14 mouse cellular contexts compared by ENCODE assay signal in genomic region chr1:86437219-86438013, GRCm38 (mm10). TPM values are rescaled to one million over a fixed set of nuclear protein-coding genes. Genes with fewer than 3 reads are reported as not detected.
DNase-seq lines count a peak whose midpoint lies in the region; ATAC-seq and TF ChIP-seq lines count a peak whose summit lies in the region.
"Had no signal": no experiment of that assay in that cellular context is flagged by ENCODE, and none has a peak within 500 bp of the region (broad histone marks: within the 10 kb centered on the region; RNA-seq: fewer than 3 reads in every experiment).

No protein-coding gene starts in this region.

- H3K9me3 ChIP-seq in forebrain, embryonic 10.5 days, result no peaks in the 10 kb centered on the region
- H3K9me3 ChIP-seq in forebrain, embryonic 15.5 days, result no peaks in the 10 kb centered on the region
- no peaks in the 10 kb centered on the region for H3K9me3 ChIP-seq in kidney, postnatal 0 days (replicated peaks; ENCODE audit: low read length)
- no peaks in the 10 kb centered on the region for H3K9me3 ChIP-seq in kidney, embryonic 14.5 days (ENCODE audit: control insufficient read depth, low read length)
- H3K9me3 ChIP-seq in CH12.LX (replicated peaks; ENCODE audit: low read length), result no peaks in the 10 kb centered on the region

- no peak for TF ChIP-seq CTCF in kidney, postnatal 0 days (IDR thresholded peaks at IDR 0.05; ENCODE audit: low read depth)
- no peak for TF ChIP-seq CTCF in CH12.LX (conservative IDR thresholded peaks at IDR 0.05 in 1 of 2, IDR thresholded peaks at IDR 0.05 in 1 of 2; ENCODE audit: low read depth in 2 of 2, low read length in 2 of 2)
- TF ChIP-seq CTCF in thymus, adult 2 months (IDR thresholded peaks at IDR 0.05; ENCODE audit: borderline replicate concordance, control insufficient read depth, extremely low read depth, insufficient read depth, low read length, poor library complexity), result no peak

- dilution Hi-C loops in CH12.LX (cut with MboI; ENCODE audit: extremely low pct_ligation_motif_present, extremely low pct_unique_long_range_greater_than_20kb, low sequenced_read_pairs), result no loop called here

- peak overlapping the region; percentile 93 for H3K27ac ChIP-seq in forebrain, embryonic 10.5 days
- no peak overlapping the region for H3K27ac ChIP-seq in forebrain, embryonic 15.5 days (replicated peaks)
- 0 out of 2 replicates have a peak overlapping the region, but pooled peaks have one; percentile 3 for H3K27ac ChIP-seq in kidney, postnatal 0 days
- no peak overlapping the region for H3K27ac ChIP-seq in kidney, embryonic 14.5 days (ENCODE audit: low read depth, low read length)
- peak overlapping the region; percentile 65 for H3K27ac ChIP-seq in CH12.LX (ENCODE audit: insufficient read depth, low read depth)
- H3K27ac ChIP-seq in thymus, adult 2 months (ENCODE audit: control insufficient read depth, insufficient read depth, low read length), result no peak overlapping the region

- peaks cover 92% of the 10 kb centered on the region for H3K4me1 ChIP-seq in forebrain, embryonic 10.5 days
- H3K4me1 ChIP-seq in forebrain, embryonic 15.5 days, result peaks cover 59% of the 10 kb centered on the region
- peaks cover 16% of the 10 kb centered on the region for H3K4me1 ChIP-seq in kidney, postnatal 0 days (replicated peaks; ENCODE audit: insufficient read depth, low read length)
- H3K4me1 ChIP-seq in kidney, embryonic 14.5 days (ENCODE audit: control insufficient read depth, insufficient read depth, low read length), result peaks cover 27% of the 10 kb centered on the region
- peaks cover 29 to 69% of the 10 kb centered on the region in 2 experiments for H3K4me1 ChIP-seq in CH12.LX (ENCODE audit: control insufficient read depth in 1 of 2, insufficient read depth in 2 of 2)
- peaks cover 30% of the 10 kb centered on the region for H3K4me1 ChIP-seq in thymus, adult 2 months (replicated peaks; ENCODE audit: control insufficient read depth, insufficient read depth, low read length)

- no peak for DNase-seq in forebrain, embryonic 10.5 days (ENCODE audit: extremely low spot score, low spot score)
- no peak for DNase-seq in kidney, postnatal 0 days (ENCODE audit: low spot score)
- DNase-seq in CH12.LX (ENCODE audit: extremely low read depth), result peak; percentile 58
- DNase-seq in lung, postnatal 4 days, result peak; percentile 25 to 41
- DNase-seq in ovary, postnatal 14 days (ENCODE audit: low spot score), result no peak
- no peak for DNase-seq in thymus, adult 2 months
- DNase-seq: cerebellum, adult 2 months; gastrocnemius, postnatal 36 days had no signal

- in situ Hi-C loops in CH12.LX (cut with MboI; ENCODE audit: low pct_ligation_motif_present, low pct_unique_long_range_greater_than_20kb, low sequenced_read_pairs), result loop anchor here (5.0 to 25.0 kb wide), 2 partner anchors 40 to 600 kb away; no protein-coding TSS in a partner anchor

- peak; percentile 37; the same call in 1 of the 2 replicates for TF ChIP-seq POLR2A in CH12.LX (IDR thresholded peaks at IDR 0.05; ENCODE audit: low read depth, low read length)
- no peak for TF ChIP-seq POLR2A in thymus, adult 2 months (IDR thresholded peaks at IDR 0.05; ENCODE audit: control insufficient read depth, extremely low read depth, insufficient read depth, low read length, poor library complexity)

- no peak overlapping the region for H3K4me2 ChIP-seq in forebrain, embryonic 15.5 days (replicated peaks)
- H3K4me2 ChIP-seq in kidney, postnatal 0 days (ENCODE audit: low read length), result no peak overlapping the region
- H3K4me2 ChIP-seq in kidney, embryonic 14.5 days (replicated peaks; ENCODE audit: low read depth, low read length), result no peak overlapping the region
- peak overlapping the region; percentile 37 for H3K4me2 ChIP-seq in CH12.LX (ENCODE audit: insufficient read depth, low read depth, poor library complexity, severe bottlenecking)

- no peaks in the 10 kb centered on the region; the same call in 1 of the 2 replicates for H3K79me2 ChIP-seq in CH12.LX (replicated peaks; ENCODE audit: control insufficient read depth, extremely low read depth, insufficient read depth, poor library complexity, severe bottlenecking)

- no peaks in the 10 kb centered on the region for H3K36me3 ChIP-seq in forebrain, embryonic 10.5 days (replicated peaks)
- H3K36me3 ChIP-seq in forebrain, embryonic 15.5 days, result no peaks in the 10 kb centered on the region
- H3K36me3 ChIP-seq in kidney, postnatal 0 days (ENCODE audit: insufficient read depth, low read length), result no peaks in the 10 kb centered on the region
- H3K36me3 ChIP-seq in kidney, embryonic 14.5 days (ENCODE audit: control insufficient read depth, insufficient read depth, low read length), result no peaks in the 10 kb centered on the region
- no peaks in the 10 kb centered on the region for H3K36me3 ChIP-seq in CH12.LX (replicated peaks in 1 of 2; ENCODE audit: control insufficient read depth in 1 of 2, insufficient read depth in 1 of 2, low read length in 1 of 2)
- H3K36me3 ChIP-seq in thymus, adult 2 months (ENCODE audit: control insufficient read depth, insufficient read depth, low read length), result no peaks in the 10 kb centered on the region

- peaks cover 12% of the 10 kb centered on the region for H3K27me3 ChIP-seq in forebrain, embryonic 10.5 days (ENCODE audit: poor library complexity, severe bottlenecking)
- H3K27me3 ChIP-seq in forebrain, embryonic 15.5 days, result no peaks in the 10 kb centered on the region
- H3K27me3 ChIP-seq in kidney, postnatal 0 days (ENCODE audit: insufficient read depth, low read length), result no peaks in the 10 kb centered on the region
- H3K27me3 ChIP-seq in kidney, embryonic 14.5 days (ENCODE audit: control insufficient read depth, insufficient read depth, low read length), result no peaks in the 10 kb centered on the region
- H3K27me3 ChIP-seq in CH12.LX (replicated peaks), result no peaks in the 10 kb centered on the region
- H3K27me3 ChIP-seq in thymus, adult 2 months (ENCODE audit: control insufficient read depth, insufficient read depth, low read length), result no peaks in the 10 kb centered on the region

- no peak overlapping the region for H3K4me3 ChIP-seq in forebrain, embryonic 10.5 days
- H3K4me3 ChIP-seq in forebrain, embryonic 15.5 days, result no peak overlapping the region
- no peak overlapping the region for H3K4me3 ChIP-seq in kidney, postnatal 0 days (replicated peaks; ENCODE audit: low read depth, low read length)
- H3K4me3 ChIP-seq in kidney, embryonic 14.5 days (ENCODE audit: low read length), result no peak overlapping the region
- H3K4me3 ChIP-seq in CH12.LX (replicated peaks in 1 of 3; ENCODE audit: low read depth in 2 of 3, low read length in 2 of 3, poor library complexity in 1 of 3), result no peak overlapping the region
- no peak overlapping the region for H3K4me3 ChIP-seq in thymus, adult 2 months (ENCODE audit: control insufficient read depth, insufficient read depth, low read length)

- TF ChIP-seq EP300 in CH12.LX (IDR thresholded peaks at IDR 0.05; ENCODE audit: low read length), result no peak; the same call in 1 of the 2 replicates

- H3K9ac ChIP-seq in forebrain, embryonic 15.5 days (replicated peaks), result no peak overlapping the region
- H3K9ac ChIP-seq in kidney, postnatal 0 days (ENCODE audit: low read depth, low read length), result no peak overlapping the region
- no peak overlapping the region; the same call in 1 of the 2 replicates for H3K9ac ChIP-seq in kidney, embryonic 14.5 days (ENCODE audit: low read depth, low read length)
- peak overlapping the region; percentile 12 for H3K9ac ChIP-seq in CH12.LX (ENCODE audit: insufficient read depth, low read depth)

- ATAC-seq in forebrain, embryonic 15.5 days (replicated peaks), result no peak
- ATAC-seq in kidney, postnatal 0 days (replicated peaks; ENCODE audit: low FRiP score, low read depth), result no peak
- no peak for ATAC-seq in kidney, embryonic 14.5 days (ENCODE audit: low FRiP score, low TSS enrichment)
- ATAC-seq: activated CD4-positive, CD25-positive, alpha-beta regulatory T cell, adult 4 months had no signal

- TF ChIP-seq RAD21 in CH12.LX (IDR thresholded peaks at IDR 0.05; ENCODE audit: low read depth, low read length), result no peak

- WGBS in forebrain, embryonic 10.5 days, result 74% methylated on average over 9 of the region's 9 CpGs
- WGBS in forebrain, embryonic 15.5 days, result 66% methylated on average over 9 of the region's 9 CpGs
- 57% methylated on average over 9 of the region's 9 CpGs for WGBS in kidney, postnatal 0 days
- WGBS in kidney, embryonic 14.5 days, result 60% methylated on average over 9 of the region's 9 CpGs
- 61% methylated on average over 9 of the region's 9 CpGs for WGBS in thymus, adult 2 months

TF ChIP-seq in CH12.LX, 34 proteins besides CTCF, POLR2A, EP300 and RAD21 (continues in another document):
- peak; percentile 78; the same call in 1 of the 2 replicates for TF ChIP-seq CHD1 (IDR thresholded peaks at IDR 0.05; ENCODE audit: low read depth, low read length)
- peak; percentile 43; the same call in 1 of the 2 replicates for TF ChIP-seq MAX (IDR thresholded peaks at IDR 0.05; ENCODE audit: low read length)
- no peak for TF ChIP-seq ZKSCAN1 (IDR thresholded peaks at IDR 0.05; ENCODE audit: borderline replicate concordance, low read depth, low read length)
- no peak for TF ChIP-seq USF2 (conservative IDR thresholded peaks at IDR 0.05; ENCODE audit: low read depth, low read length)
- TF ChIP-seq SIN3A (IDR thresholded peaks at IDR 0.05; ENCODE audit: low read length), result no peak; the same call in 1 of the 2 replicates
- TF ChIP-seq MAZ (IDR thresholded peaks at IDR 0.05; ENCODE audit: low read depth, low read length), result 0 out of 2 replicates have a peak, but pooled peaks have one; percentile 48

RNA-seq across cellular contexts. Expression of gene Tex44, which starts 11.3 kb away (rescaled TPM):
- polyA plus RNA-seq in forebrain, embryonic 10.5 days (2016; fragmentation: Nextera tagmentation; extraction: Ambion mirVana), result not detected in 2 replicates
- not detected in 2 replicates for polyA plus RNA-seq in forebrain, embryonic 15.5 days (2015; fragmentation: Nextera tagmentation; extraction: Ambion mirVana)
- polyA plus RNA-seq in kidney, postnatal 0 days (2015; fragmentation: Nextera tagmentation; extraction: Ambion mirVana), result not detected in 2 replicates
- polyA plus RNA-seq in kidney, embryonic 14.5 days (2014; fragmentation: Nextera tagmentation; extraction: Ambion mirVana), result not detected in 2 replicates
- total RNA-seq in CH12.LX (2012; rRNA removed) (not detected in 2 replicates), CH12.LX (2014; rRNA removed) (not detected in 2 replicates)
- polyA plus RNA-seq in CH12.LX (2012; ENCODE audit: insufficient read length, low read depth), result not detected in 2 replicates
- 0.74 and 1.2 TPM in 2 replicates for polyA plus RNA-seq in thymus, adult 2 months (2012; rRNA removed)
- total RNA-seq: gastrocnemius, postnatal 36 days; layer of hippocampus, adult 8-10 months; liver, adult 2 months had no signal
- polyA plus RNA-seq: activated CD4-positive, CD25-positive, alpha-beta regulatory T cell, adult 4 months; cerebellum, adult 2 months; liver, adult 2 months; stomach, embryonic 14.5 days had no signal

RNA-seq across cellular contexts. Expression of gene Nmur1, which starts 11.4 kb away (rescaled TPM):
- polyA plus RNA-seq in forebrain, embryonic 10.5 days (2016; fragmentation: Nextera tagmentation; extraction: Ambion mirVana), result 0.17 and 0.27 TPM in 2 replicates
- polyA plus RNA-seq in forebrain, embryonic 15.5 days (2015; fragmentation: Nextera tagmentation; extraction: Ambion mirVana), result 0.18 TPM in 1 of 2 replicates, not detected in the other
- polyA plus RNA-seq in kidney, postnatal 0 days (2015; fragmentation: Nextera tagmentation; extraction: Ambion mirVana), result not detected in 2 replicates
- not detected in 2 replicates for polyA plus RNA-seq in kidney, embryonic 14.5 days (2014; fragmentation: Nextera tagmentation; extraction: Ambion mirVana)
- total RNA-seq in CH12.LX (2012; rRNA removed) (0.13 TPM in 1 of 2 replicates, not detected in the other), CH12.LX (2014; rRNA removed) (not detected in 2 replicates)
- polyA plus RNA-seq in CH12.LX (2012; ENCODE audit: insufficient read length, low read depth), result 0.16 TPM in 1 of 2 replicates, not detected in the other
- 0.44 and 0.64 TPM in 2 replicates for polyA plus RNA-seq in thymus, adult 2 months (2012; rRNA removed)
- total RNA-seq: gastrocnemius, postnatal 36 days; layer of hippocampus, adult 8-10 months; liver, adult 2 months had no signal
- polyA plus RNA-seq: liver, adult 2 months; stomach, embryonic 14.5 days had no signal

Comparison
In these comparisons a context has a peak if more than half of its experiments do, and no peak if none do; other contexts are left out.
1. H3K27ac ChIP-seq: peak in forebrain, embryonic 10.5 days (single experiment), kidney, postnatal 0 days (single experiment) and CH12.LX (single experiment); none in forebrain, embryonic 15.5 days (single experiment), kidney, embryonic 14.5 days (single experiment) and thymus, adult 2 months (single experiment).
2. DNase-seq: peak in CH12.LX (single experiment) and lung, postnatal 4 days (2 of 2); none in forebrain, embryonic 10.5 days (single experiment), kidney, postnatal 0 days (single experiment), ovary, postnatal 14 days (single experiment) and thymus, adult 2 months (single experiment).